Mouse (Mus musculus) E14TG2a.4 (cell line): Measurements from ENCODE around the gene Mgmt.

Experiments used
- CTCF ChIP-seq: conservative IDR thresholded peaks from 2 replicates; pipeline ENCODE4 v1.5.1; 2014; ENCODE audit warnings: low read length
- NANOG ChIP-seq: IDR thresholded peaks from 2 replicates; pipeline ENCODE4 v1.6.1; 2014; ENCODE audit warnings: borderline replicate concordance, low read length, mixed read lengths
- POU5F1 ChIP-seq: IDR thresholded peaks from 2 replicates; pipeline ENCODE4 v1.6.1; 2014; ENCODE audit warnings: low read length, borderline replicate concordance

GRCm38 (mm10) chr7:137068796-137069195 is 174.4 kb downstream of the Mgmt start:
- TF ChIP-seq CTCF (no peak), POU5F1 (no peak), NANOG (no peak)
